Mouse (Mus musculus) kidney, embryonic 14.5 days (tissue): ENCODE data around the gene Arhgap29. TPM values are rescaled to one million over a fixed set of nuclear protein-coding genes. Genes with fewer than 3 reads are reported as not detected.
A peak's percentile ranks its signal among the peaks of the same experiment; 100 is the strongest.

Experiments used
- ATAC-seq: fragments of 200-750 bp; cut with Nextera tagmentation; 2 replicates; pipeline ENCODE4 v1.8.0; 2017; ENCODE audit warnings: moderate number of reproducible peaks, mild to moderate bottlenecking, moderate TSS enrichment, moderate library complexity; ENCODE audit not compliant: low FRiP score, low TSS enrichment
- H3K27ac ChIP-seq: fragments of 300-500 bp; sonication (generic); 2 replicates; pipeline ENCODE4 v1.5.1; 2014; ENCODE audit warnings: low read depth, mild to moderate bottlenecking, low read length, moderate library complexity, mixed read lengths
- H3K27me3 ChIP-seq: fragments of 300-500 bp; sonication (generic); 2 replicates; pipeline ENCODE4 v1.6.1; 2014; ENCODE audit warnings: mild to moderate bottlenecking, low read length; ENCODE audit not compliant: control insufficient read depth, insufficient read depth
- H3K36me3 ChIP-seq: fragments of 300-500 bp; sonication (generic); 2 replicates; pipeline ENCODE4 v1.6.1; 2014; ENCODE audit warnings: low read length, mixed read lengths; ENCODE audit not compliant: control insufficient read depth, insufficient read depth
- H3K4me1 ChIP-seq: fragments of 300-500 bp; sonication (generic); 2 replicates; pipeline ENCODE4 v1.6.1; 2014; ENCODE audit warnings: low read length, mixed read lengths; ENCODE audit not compliant: control insufficient read depth, insufficient read depth
- H3K4me2 ChIP-seq: fragments of 300-500 bp; sonication (generic); replicated peaks from 2 replicates; pipeline ENCODE4 v1.6.1; 2014; ENCODE audit warnings: low read depth, mild to moderate bottlenecking, low read length
- H3K4me3 ChIP-seq: fragments of 300-500 bp; sonication (generic); 2 replicates; pipeline ENCODE4 v1.5.1; 2014; ENCODE audit warnings: mild to moderate bottlenecking, low read length
- H3K9ac ChIP-seq: fragments of 300-500 bp; sonication (generic); 2 replicates; pipeline ENCODE4 v1.6.1; 2014; ENCODE audit warnings: low read depth, mild to moderate bottlenecking, low read length, moderate library complexity
- H3K9me3 ChIP-seq: fragments of 300-500 bp; sonication (generic); 2 replicates; pipeline ENCODE4 v1.6.1; 2016; ENCODE audit warnings: low read length; ENCODE audit not compliant: control insufficient read depth
- WGBS: fragments of 180-500 bp; shearing (Covaris S2); extraction: QIAGEN DNeasy Blood & Tissue Kit; methylation state at CpG from one replicate; pipeline ENCODE4 v1.1.7; 2014; 5-methylcytosine and 5-hydroxymethylcytosine counted together
- polyA plus RNA-seq: library from polyadenylated mRNA; unstranded; fragments of >200 nt; fragmentation: Nextera tagmentation; extraction: Ambion mirVana; gene quantifications from 2 replicates; pipeline ENCODE4 v1.2.1, GENCODE M21; 2014

Arhgap29 gene
- polyA plus RNA-seq, 1 experiment from 2014 or later = 49.7 TPM

GRCm38 (mm10) chr3:121915191-121915590 lies 37.1 kb upstream of the Arhgap29 start:
- no peak for ATAC-seq
- Histone ChIP-seq H3K4me3 (no peak overlapping the region), H3K4me1 (no peaks in the 10 kb centered on the region), H3K27me3 (no peaks in the 10 kb centered on the region), H3K27ac (peak overlapping the region; percentile 65; the same call in 1 of the 2 replicates), H3K4me2 (no peak overlapping the region), H3K9ac (no peak overlapping the region), H3K36me3 (no peaks in the 10 kb centered on the region), H3K9me3 (no peaks in the 10 kb centered on the region)
- WGBS = 72% methylated on average over 6 of the region's 6 CpGs

- no peak for ATAC-seq
- Histone ChIP-seq H3K4me2 (no peak overlapping the region), H3K9me3 (no peaks in the 10 kb centered on the region), H3K4me1 (no peaks in the 10 kb centered on the region), H3K36me3 (no peaks in the 10 kb centered on the region), H3K27ac (no peak overlapping the region), H3K9ac (no peak overlapping the region), H3K27me3 (no peaks in the 10 kb centered on the region), H3K4me3 (no peak overlapping the region)
- WGBS = 79% methylated on average over 5 of the region's 5 CpGs
Measured at GRCm38 (mm10) chr3:121916802-121917532, 35.4 kb upstream of the Arhgap29 start.

- Histone ChIP-seq H3K9me3 (no peaks in the 10 kb centered on the region), H3K27ac (no peak overlapping the region), H3K4me2 (no peak overlapping the region), H3K36me3 (no peaks in the 10 kb centered on the region), H3K4me1 (no peaks in the 10 kb centered on the region), H3K9ac (no peak overlapping the region), H3K4me3 (no peak overlapping the region), H3K27me3 (no peaks in the 10 kb centered on the region)
- no peak for ATAC-seq
- 78% methylated on average over 7 of the region's 7 CpGs for WGBS
Measured at GRCm38 (mm10) chr3:121917658-121918057, 34.7 kb upstream of the Arhgap29 start.

DNA sequence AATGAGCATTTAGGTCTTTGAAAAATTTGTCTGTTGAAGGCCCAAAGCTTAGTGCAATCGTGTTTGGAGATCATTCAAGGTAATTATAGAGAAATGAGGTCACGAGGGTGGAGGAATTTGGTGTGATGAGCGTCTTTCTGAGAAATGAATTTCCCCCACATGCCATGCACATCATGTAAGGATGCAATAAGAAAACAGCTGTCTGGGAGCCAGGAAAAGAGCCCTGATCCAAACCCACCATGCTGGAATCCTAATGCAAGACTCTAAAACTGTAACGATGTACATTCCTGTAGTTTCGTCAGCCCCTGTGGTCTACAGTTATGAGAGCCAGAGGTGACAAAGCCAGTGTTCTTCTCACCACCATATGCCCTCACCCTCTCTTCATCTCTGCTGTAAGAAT lies 32.4 kb upstream of the Arhgap29 start:
- H3K4me3 ChIP-seq = no peak overlapping the region
- H3K9ac ChIP-seq = no peak overlapping the region
- no peaks in the 10 kb centered on the region for H3K27me3 ChIP-seq
- no peaks in the 10 kb centered on the region for H3K9me3 ChIP-seq
- H3K36me3 ChIP-seq = no peaks in the 10 kb centered on the region
- WGBS = 84% methylated on average over 5 of the region's 5 CpGs
- H3K27ac ChIP-seq = no peak overlapping the region
- H3K4me2 ChIP-seq = no peak overlapping the region
- ATAC-seq = no peak
- no peaks in the 10 kb centered on the region for H3K4me1 ChIP-seq

GRCm38 (mm10) chr3:121920769-121921168 lies 31.6 kb upstream of the Arhgap29 start:
- Histone ChIP-seq H3K9me3 (no peaks in the 10 kb centered on the region), H3K9ac (no peak overlapping the region), H3K4me3 (no peak overlapping the region), H3K27me3 (no peaks in the 10 kb centered on the region), H3K36me3 (no peaks in the 10 kb centered on the region), H3K4me2 (no peak overlapping the region), H3K27ac (no peak overlapping the region), H3K4me1 (no peaks in the 10 kb centered on the region)
- WGBS = 79% methylated on average over 3 of the region's 3 CpGs
- ATAC-seq = no peak

- Histone ChIP-seq H3K4me3 (no peak overlapping the region), H3K9ac (no peak overlapping the region), H3K27me3 (no peaks in the 10 kb centered on the region), H3K4me2 (no peak overlapping the region), H3K4me1 (no peaks in the 10 kb centered on the region), H3K27ac (no peak overlapping the region), H3K9me3 (no peaks in the 10 kb centered on the region), H3K36me3 (no peaks in the 10 kb centered on the region)
- 80% methylated on average over 11 of the region's 11 CpGs for WGBS
- ATAC-seq = no peak
Measured at GRCm38 (mm10) chr3:121924768-121925486, 27.4 kb upstream of the Arhgap29 start.

- no peaks in the 10 kb centered on the region for H3K9me3 ChIP-seq
- H3K27ac ChIP-seq = no peak overlapping the region
- ATAC-seq = no peak
- H3K9ac ChIP-seq = no peak overlapping the region
- H3K27me3 ChIP-seq = no peaks in the 10 kb centered on the region
- no peaks in the 10 kb centered on the region for H3K36me3 ChIP-seq
- WGBS = 88% methylated on average over 3 of the region's 3 CpGs
- H3K4me2 ChIP-seq = no peak overlapping the region
- H3K4me1 ChIP-seq = no peaks in the 10 kb centered on the region
- no peak overlapping the region for H3K4me3 ChIP-seq
Measured at GRCm38 (mm10) chr3:121927601-121928000, 24.7 kb upstream of the Arhgap29 start.

GRCm38 (mm10) chr3:121932815-121933214 lies 19.5 kb upstream of the Arhgap29 start:
- H3K27ac ChIP-seq = no peak overlapping the region
- no peak for ATAC-seq
- no peak overlapping the region for H3K4me2 ChIP-seq
- no peaks in the 10 kb centered on the region for H3K27me3 ChIP-seq
- 94% methylated on average over 4 of the region's 4 CpGs for WGBS
- no peak overlapping the region for H3K4me3 ChIP-seq
- no peak overlapping the region for H3K9ac ChIP-seq
- H3K36me3 ChIP-seq = no peaks in the 10 kb centered on the region
- no peaks in the 10 kb centered on the region for H3K9me3 ChIP-seq
- H3K4me1 ChIP-seq = no peaks in the 10 kb centered on the region

- H3K9ac ChIP-seq = no peak overlapping the region
- no peaks in the 10 kb centered on the region for H3K27me3 ChIP-seq
- no peak overlapping the region for H3K4me3 ChIP-seq
- no peak for ATAC-seq
- H3K9me3 ChIP-seq = no peaks in the 10 kb centered on the region
- H3K36me3 ChIP-seq = no peaks in the 10 kb centered on the region
- H3K4me1 ChIP-seq = no peaks in the 10 kb centered on the region
- 70% methylated on average over 2 of the region's 2 CpGs for whole genome bisulfite sequencing
- H3K27ac ChIP-seq = no peak overlapping the region
- no peak overlapping the region for H3K4me2 ChIP-seq
Measured at GRCm38 (mm10) chr3:121936241-121936640, 16.1 kb upstream of the Arhgap29 start.
